Mouse (Mus musculus) C2C12 (cell line): ENCODE results near the gene Tle4. TPM values are rescaled to one million over a fixed set of nuclear protein-coding genes. Genes with fewer than 3 reads are reported as not detected.

ENCODE experiments used
- H3K27me3 ChIP-seq: one replicate; pipeline ENCODE4 v1.6.1; 2011; ENCODE audit not compliant: control insufficient read depth, insufficient read depth, insufficient read length
- H3K36me3 ChIP-seq: one replicate; pipeline ENCODE4 v1.6.1; 2011; ENCODE audit not compliant: control insufficient read depth, insufficient read depth
- H3K4me3 ChIP-seq: one replicate; pipeline ENCODE4 v1.5.1; 2011; ENCODE audit warnings: mild to moderate bottlenecking, control low read depth; ENCODE audit not compliant: poor library complexity, insufficient read depth, severe bottlenecking
- H3K79me2 ChIP-seq: one replicate; pipeline ENCODE4 v1.6.1; 2011; ENCODE audit not compliant: control insufficient read depth, insufficient read depth
- H3K79me3 ChIP-seq: one replicate; pipeline ENCODE4 v1.6.1; 2011; ENCODE audit warnings: low read depth, control low read depth
- H3ac ChIP-seq: one replicate; pipeline ENCODE3; 2011; ENCODE audit warnings: low read depth; ENCODE audit not compliant: control insufficient read depth, insufficient read length
- CEBPB ChIP-seq: IDR thresholded peaks from one replicate; pipeline ENCODE4 v1.6.1; 2011; ENCODE audit warnings: low read depth, mild to moderate bottlenecking, control low read depth, moderate library complexity
- CTCF ChIP-seq: IDR thresholded peaks from one replicate; pipeline ENCODE4 v1.5.1; 2011; ENCODE audit not compliant: control insufficient read depth, insufficient read depth, insufficient read length
- FOSL1 ChIP-seq: IDR thresholded peaks from one replicate; pipeline ENCODE4 v1.8.0; 2011; ENCODE audit warnings: mild to moderate bottlenecking, low read length; ENCODE audit not compliant: poor library complexity, insufficient read depth, severe bottlenecking
- MAX ChIP-seq: IDR thresholded peaks from one replicate; pipeline ENCODE4 v1.6.1; 2011; ENCODE audit warnings: mild to moderate bottlenecking, control low read depth
- MYOD1 ChIP-seq: IDR thresholded peaks from one replicate; pipeline ENCODE4 v1.6.1; 2011; ENCODE audit warnings: low read depth; ENCODE audit not compliant: control insufficient read depth, insufficient read length
- MYOG ChIP-seq: IDR thresholded peaks from one replicate; pipeline ENCODE4 v1.6.1; 2011; ENCODE audit not compliant: control insufficient read depth, insufficient read length; ENCODE audit errors: extremely low read depth
- USF1 ChIP-seq: IDR thresholded peaks from one replicate; pipeline ENCODE4 v1.6.1; 2011; ENCODE audit warnings: low read depth, mild to moderate bottlenecking, control low read depth, moderate library complexity
- polyA plus RNA-seq: library from polyadenylated mRNA; unstranded; fragments of >200 nt; fragmentation: generic; extraction: Trizol; gene quantifications from one replicate; pipeline ENCODE4 v1.2.1, GENCODE M21; 2012; ENCODE audit warnings: missing spikeins

The Tle4 gene
- polyA plus RNA-seq, 1 experiment: 0.95 TPM

GRCm38 (mm10) chr19:14595390-14595997 is 2.4 kb downstream of the Tle4 start:
- Histone ChIP-seq H3K27me3 (no peaks in the 10 kb centered on the region), H3K79me3 (no peaks in the 10 kb centered on the region), H3K36me3 (no peaks in the 10 kb centered on the region), H3K4me3 (no peak overlapping the region), H3ac (no peak overlapping the region), H3K79me2 (no peaks in the 10 kb centered on the region)
- no peak for TF ChIP-seq CEBPB
- TF ChIP-seq CTCF: no peak
- TF ChIP-seq USF1: no peak

- TF ChIP-seq MYOG (no peak), USF1 (no peak), FOSL1 (no peak), MYOD1 (no peak), CTCF (no peak), MAX (no peak), CEBPB (no peak)
- H3K36me3 ChIP-seq: no peaks in the 10 kb centered on the region
- no peaks in the 10 kb centered on the region for H3K79me3 ChIP-seq
- H3K4me3 ChIP-seq: no peak overlapping the region
- no peaks in the 10 kb centered on the region for H3K27me3 ChIP-seq
- no peak overlapping the region for H3ac ChIP-seq
- no peaks in the 10 kb centered on the region for H3K79me2 ChIP-seq
These were observed 3.3 kb downstream of the Tle4 start for GRCm38 (mm10) chr19:14594537-14594936.

- H3ac ChIP-seq: no peak overlapping the region
- no peaks in the 10 kb centered on the region for H3K36me3 ChIP-seq
- H3K27me3 ChIP-seq: no peaks in the 10 kb centered on the region
- no peaks in the 10 kb centered on the region for H3K79me3 ChIP-seq
- no peak overlapping the region for H3K4me3 ChIP-seq
- no peaks in the 10 kb centered on the region for H3K79me2 ChIP-seq
- TF ChIP-seq MAX (no peak), MYOD1 (no peak), MYOG (no peak), CEBPB (no peak), FOSL1 (no peak), USF1 (no peak), CTCF (no peak)
These were observed 5.9 kb downstream of the Tle4 start for GRCm38 (mm10) chr19:14591809-14592535.

- Histone ChIP-seq H3K79me2 (no peaks in the 10 kb centered on the region), H3ac (no peak overlapping the region), H3K27me3 (no peaks in the 10 kb centered on the region), H3K79me3 (no peaks in the 10 kb centered on the region), H3K36me3 (no peaks in the 10 kb centered on the region), H3K4me3 (no peak overlapping the region)
- no peak for TF ChIP-seq MYOG
- no peak for TF ChIP-seq MAX
- no peak for TF ChIP-seq MYOD1
- no peak for TF ChIP-seq CTCF
- TF ChIP-seq FOSL1: no peak
- no peak for TF ChIP-seq CEBPB
- no peak for TF ChIP-seq USF1
These were observed 7.7 kb downstream of the Tle4 start for GRCm38 (mm10) chr19:14590154-14590553.

GRCm38 (mm10) chr19:14588221-14589123 is 9.4 kb downstream of the Tle4 start:
- H3ac ChIP-seq: no peak overlapping the region
- H3K27me3 ChIP-seq: no peaks in the 10 kb centered on the region
- H3K4me3 ChIP-seq: no peak overlapping the region
- H3K36me3 ChIP-seq: no peaks in the 10 kb centered on the region
- no peaks in the 10 kb centered on the region for H3K79me3 ChIP-seq
- TF ChIP-seq CEBPB (no peak), USF1 (no peak), CTCF (no peak), MAX (no peak), MYOG (no peak), FOSL1 (no peak), MYOD1 (no peak)
- no peaks in the 10 kb centered on the region for H3K79me2 ChIP-seq
